Mouse (Mus musculus): ENCODE data around the gene 4930455H04Rik. TPM values are rescaled to one million over a fixed set of nuclear protein-coding genes. Genes with fewer than 3 reads are reported as not detected.

Gene 4930455H04Rik
- polyA plus RNA-seq, 1 experiment, result not detected

- H3K4me1 ChIP-seq (ENCODE audit: control insufficient read depth, insufficient read depth, insufficient read length, low read length), result no peaks in the 10 kb centered on the region
- H3K4me3 ChIP-seq (ENCODE audit: low read depth, low read length), result no peak overlapping the region
- no peak overlapping the region for H3K27ac ChIP-seq (ENCODE audit: insufficient read depth, low read depth, low read length)
- TF ChIP-seq POLR2A (IDR thresholded peaks at IDR 0.05; ENCODE audit: low read depth, low read length), result no peak
- TF ChIP-seq CTCF (IDR thresholded peaks at IDR 0.05; ENCODE audit: extremely low read depth, insufficient read length, insufficient replicate concordance, low read depth, low read length), result no peak
- no peaks in the 10 kb centered on the region for H3K36me3 ChIP-seq (ENCODE audit: control insufficient read depth, insufficient read depth, low read length)
- no peaks in the 10 kb centered on the region for H3K27me3 ChIP-seq (ENCODE audit: control insufficient read depth, insufficient read depth, low read length)
- 86% methylated on average over 6 of the region's 6 CpGs for WGBS
These were observed 14.7 kb upstream of the 4930455H04Rik start for GRCm38 (mm10) chr3:116953366-116953765.

GRCm38 (mm10) chr3:116955061-116955460 is 13.0 kb upstream of the 4930455H04Rik start:
- no peaks in the 10 kb centered on the region for H3K4me1 ChIP-seq (ENCODE audit: control insufficient read depth, insufficient read depth, insufficient read length, low read length)
- H3K36me3 ChIP-seq (ENCODE audit: control insufficient read depth, insufficient read depth, low read length), result no peaks in the 10 kb centered on the region
- no peak overlapping the region for H3K27ac ChIP-seq (ENCODE audit: insufficient read depth, low read depth, low read length)
- H3K27me3 ChIP-seq (ENCODE audit: control insufficient read depth, insufficient read depth, low read length), result no peaks in the 10 kb centered on the region
- WGBS, result 66% methylated on average over 6 of the region's 6 CpGs
- no peak overlapping the region for H3K4me3 ChIP-seq (ENCODE audit: low read depth, low read length)
- TF ChIP-seq CTCF (IDR thresholded peaks at IDR 0.05; ENCODE audit: extremely low read depth, insufficient read length, insufficient replicate concordance, low read depth, low read length), result no peak
- TF ChIP-seq POLR2A (IDR thresholded peaks at IDR 0.05; ENCODE audit: low read depth, low read length), result no peak

- Histone ChIP-seq H3K4me3 (ENCODE audit: low read depth, low read length) (no peak overlapping the region), H3K27me3 (ENCODE audit: control insufficient read depth, insufficient read depth, low read length) (no peaks in the 10 kb centered on the region; the same call in 1 of the 2 replicates), H3K4me1 (ENCODE audit: control insufficient read depth, insufficient read depth, insufficient read length, low read length) (no peaks in the 10 kb centered on the region), H3K36me3 (ENCODE audit: control insufficient read depth, insufficient read depth, low read length) (no peaks in the 10 kb centered on the region), H3K27ac (ENCODE audit: insufficient read depth, low read depth, low read length) (no peak overlapping the region)
- 85% methylated on average over 2 of the region's 2 CpGs for WGBS
- TF ChIP-seq POLR2A (IDR thresholded peaks at IDR 0.05; ENCODE audit: low read depth, low read length) (no peak), CTCF (IDR thresholded peaks at IDR 0.05; ENCODE audit: extremely low read depth, insufficient read length, insufficient replicate concordance, low read depth, low read length) (no peak)
These were observed 7.7 kb upstream of the 4930455H04Rik start for GRCm38 (mm10) chr3:116960414-116960813.

GRCm38 (mm10) chr3:116961354-116962142 is 6.5 kb upstream of the 4930455H04Rik start:
- no peaks in the 10 kb centered on the region; the same call in 1 of the 2 replicates for H3K27me3 ChIP-seq (ENCODE audit: control insufficient read depth, insufficient read depth, low read length)
- 82% methylated on average over 15 of the region's 15 CpGs for WGBS
- no peaks in the 10 kb centered on the region for H3K4me1 ChIP-seq (ENCODE audit: control insufficient read depth, insufficient read depth, insufficient read length, low read length)
- TF ChIP-seq CTCF (IDR thresholded peaks at IDR 0.05; ENCODE audit: extremely low read depth, insufficient read length, insufficient replicate concordance, low read depth, low read length) (no peak), POLR2A (IDR thresholded peaks at IDR 0.05; ENCODE audit: low read depth, low read length) (no peak)
- no peaks in the 10 kb centered on the region for H3K36me3 ChIP-seq (ENCODE audit: control insufficient read depth, insufficient read depth, low read length)
- no peak overlapping the region for H3K27ac ChIP-seq (ENCODE audit: insufficient read depth, low read depth, low read length)
- H3K4me3 ChIP-seq (ENCODE audit: low read depth, low read length), result no peak overlapping the region

- Histone ChIP-seq H3K4me3 (ENCODE audit: low read depth, low read length) (no peak overlapping the region), H3K27me3 (ENCODE audit: control insufficient read depth, insufficient read depth, low read length) (no peaks in the 10 kb centered on the region; the same call in 1 of the 2 replicates), H3K4me1 (ENCODE audit: control insufficient read depth, insufficient read depth, insufficient read length, low read length) (no peaks in the 10 kb centered on the region), H3K27ac (ENCODE audit: insufficient read depth, low read depth, low read length) (no peak overlapping the region), H3K36me3 (ENCODE audit: control insufficient read depth, insufficient read depth, low read length) (no peaks in the 10 kb centered on the region)
- WGBS, result 49% methylated on average over 4 of the region's 4 CpGs
- no peak for TF ChIP-seq POLR2A (IDR thresholded peaks at IDR 0.05; ENCODE audit: low read depth, low read length)
- TF ChIP-seq CTCF (IDR thresholded peaks at IDR 0.05; ENCODE audit: extremely low read depth, insufficient read length, insufficient replicate concordance, low read depth, low read length), result no peak
These were observed 4.9 kb upstream of the 4930455H04Rik start for GRCm38 (mm10) chr3:116963213-116963612.

GRCm38 (mm10) chr3:116964426-116964825 is 3.6 kb upstream of the 4930455H04Rik start:
- TF ChIP-seq POLR2A (IDR thresholded peaks at IDR 0.05; ENCODE audit: low read depth, low read length), result no peak
- no peak for TF ChIP-seq CTCF (IDR thresholded peaks at IDR 0.05; ENCODE audit: extremely low read depth, insufficient read length, insufficient replicate concordance, low read depth, low read length)
- no peaks in the 10 kb centered on the region for H3K4me1 ChIP-seq (ENCODE audit: control insufficient read depth, insufficient read depth, insufficient read length, low read length)
- H3K4me3 ChIP-seq (ENCODE audit: low read depth, low read length), result no peak overlapping the region
- H3K27ac ChIP-seq (ENCODE audit: insufficient read depth, low read depth, low read length), result no peak overlapping the region; the same call in 1 of the 2 replicates
- H3K27me3 ChIP-seq (ENCODE audit: control insufficient read depth, insufficient read depth, low read length), result no peaks in the 10 kb centered on the region; the same call in 1 of the 2 replicates
- H3K36me3 ChIP-seq (ENCODE audit: control insufficient read depth, insufficient read depth, low read length), result no peaks in the 10 kb centered on the region
- 86% methylated on average over 9 of the region's 9 CpGs for WGBS

- no peak overlapping the region for H3K27ac ChIP-seq (ENCODE audit: insufficient read depth, low read depth, low read length)
- H3K4me3 ChIP-seq (ENCODE audit: low read depth, low read length), result no peak overlapping the region
These were observed 1.8 kb upstream of the 4930455H04Rik start for GRCm38 (mm10) chr3:116966225-116966624.

More at GRCm38 (mm10) chr3:116966225-116966624, 1.8 kb upstream of the 4930455H04Rik start:
- H3K4me1 ChIP-seq (ENCODE audit: control insufficient read depth, insufficient read depth, insufficient read length, low read length), result no peaks in the 10 kb centered on the region
- H3K27me3 ChIP-seq (ENCODE audit: control insufficient read depth, insufficient read depth, low read length), result no peaks in the 10 kb centered on the region; the same call in 1 of the 2 replicates
- no peaks in the 10 kb centered on the region for H3K36me3 ChIP-seq (ENCODE audit: control insufficient read depth, insufficient read depth, low read length)
- 14% methylated on average over 4 of the region's 4 CpGs for WGBS
- TF ChIP-seq CTCF (IDR thresholded peaks at IDR 0.05; ENCODE audit: extremely low read depth, insufficient read length, insufficient replicate concordance, low read depth, low read length), result peak; percentile 21; the same call in 1 of the 2 replicates
- TF ChIP-seq POLR2A (IDR thresholded peaks at IDR 0.05; ENCODE audit: low read depth, low read length), result no peak
